Mouse (Mus musculus): ENCODE results near the gene Calm3.

Gene Calm3

GRCm38 (mm10) chr7:16914453-16915343 is 9.2 kb downstream of the Calm3 start:
- DNase-seq (ENCODE audit: low spot score), result no peak

GRCm38 (mm10) chr7:16913806-16914452 is 10.0 kb downstream of the Calm3 start:
- DNase-seq (ENCODE audit: low spot score), result peak; percentile 63

- DNase-seq (ENCODE audit: low spot score), result no peak
Observed at GRCm38 (mm10) chr7:16912360-16912759, 11.6 kb downstream of the Calm3 start.

- DNase-seq (ENCODE audit: low spot score), result no peak
Observed at GRCm38 (mm10) chr7:16911904-16912303, 12.0 kb downstream of the Calm3 start.

GRCm38 (mm10) chr7:16909909-16910308 is 14.0 kb downstream of the Calm3 start:
- no peak for DNase-seq (ENCODE audit: low spot score)

GRCm38 (mm10) chr7:16908859-16909258 is 15.1 kb downstream of the Calm3 start:
- DNase-seq (ENCODE audit: low spot score), result no peak

- no peak for DNase-seq (ENCODE audit: low spot score)
Observed at GRCm38 (mm10) chr7:16908367-16908766, 15.5 kb downstream of the Calm3 start.

GRCm38 (mm10) chr7:16907842-16908241 is 16.1 kb downstream of the Calm3 start:
- no peak for DNase-seq (ENCODE audit: low spot score)

GRCm38 (mm10) chr7:16906889-16907559 is 16.9 kb downstream of the Calm3 start:
- no peak for DNase-seq (ENCODE audit: low spot score)

- no peak for DNase-seq (ENCODE audit: low spot score)
Observed at GRCm38 (mm10) chr7:16906281-16906680, 17.6 kb downstream of the Calm3 start, which contains the start of gene Ptgir. Gene Ptgir, plus strand, starts transcription at chr7:16906490.

GRCm38 (mm10) chr7:16905491-16906021 is 18.4 kb downstream of the Calm3 start:
- DNase-seq (ENCODE audit: low spot score), result peak; percentile 35

- no peak for DNase-seq (ENCODE audit: low spot score)
Observed at GRCm38 (mm10) chr7:16904120-16904675, 19.7 kb downstream of the Calm3 start.

- no peak for DNase-seq (ENCODE audit: low spot score)
Observed at GRCm38 (mm10) chr7:16903439-16903955, 20.4 kb downstream of the Calm3 start.

- no peak for DNase-seq (ENCODE audit: low spot score)
Observed at GRCm38 (mm10) chr7:16900526-16900925, 23.4 kb downstream of the Calm3 start.

- DNase-seq (ENCODE audit: low spot score), result no peak
Observed at GRCm38 (mm10) chr7:16895511-16895910, 28.4 kb downstream of the Calm3 start.

- peak; percentile 72 for DNase-seq (ENCODE audit: low spot score)
Observed at GRCm38 (mm10) chr7:16895000-16895399, 28.9 kb downstream of the Calm3 start.

- DNase-seq (ENCODE audit: low spot score), result no peak
Observed at GRCm38 (mm10) chr7:16894279-16894678, 29.6 kb downstream of the Calm3 start.

- no peak for DNase-seq (ENCODE audit: low spot score)
Observed at GRCm38 (mm10) chr7:16893612-16894011, 30.3 kb downstream of the Calm3 start.

- no peak for DNase-seq (ENCODE audit: low spot score)
Observed at GRCm38 (mm10) chr7:16892352-16892730, 31.6 kb downstream of the Calm3 start.

- peak; percentile 82 for DNase-seq (ENCODE audit: low spot score)
Observed at GRCm38 (mm10) chr7:16891641-16892351, 32.1 kb downstream of the Calm3 start, which contains the start of gene Gng8. Gene Gng8, plus strand, starts transcription at chr7:16891786.

GRCm38 (mm10) chr7:16890944-16891343 is 33.0 kb downstream of the Calm3 start:
- DNase-seq (ENCODE audit: low spot score), result peak; percentile 74

Measured in ovary, postnatal 36 days (tissue).